Mouse (Mus musculus) limb, embryonic 13.5 days (tissue): ENCODE results near the gene Clcn1. TPM values are rescaled to one million over a fixed set of nuclear protein-coding genes. Genes with fewer than 3 reads are reported as not detected.

Source experiments
- ATAC-seq: fragments of 200-750 bp; cut with Nextera tagmentation; 2 replicates; pipeline ENCODE4 v1.8.0; 2017; ENCODE audit warnings: low read depth, moderate number of reproducible peaks, moderate TSS enrichment; ENCODE audit not compliant: low FRiP score
- H3K27ac ChIP-seq: fragments of 300-500 bp; sonication (generic); 2 replicates; pipeline ENCODE4 v1.5.1; 2015; ENCODE audit warnings: inconsistent platforms, mild to moderate bottlenecking, moderate library complexity
- H3K27me3 ChIP-seq: fragments of 300-500 bp; sonication (generic); 2 replicates; pipeline ENCODE4 v1.6.1; 2015; ENCODE audit warnings: mild to moderate bottlenecking, inconsistent platforms
- H3K36me3 ChIP-seq: fragments of 300-500 bp; sonication (generic); 2 replicates; pipeline ENCODE4 v1.6.1; 2015; ENCODE audit warnings: inconsistent platforms, mild to moderate bottlenecking, moderate library complexity
- H3K4me1 ChIP-seq: fragments of 300-500 bp; sonication (generic); 2 replicates; pipeline ENCODE4 v1.6.1; 2015; ENCODE audit warnings: inconsistent platforms
- H3K4me2 ChIP-seq: fragments of 300-500 bp; sonication (generic); replicated peaks from 2 replicates; pipeline ENCODE4 v1.6.1; 2015; ENCODE audit warnings: inconsistent platforms, mild to moderate bottlenecking, moderate library complexity
- H3K4me3 ChIP-seq: fragments of 300-500 bp; sonication (generic); 2 replicates; pipeline ENCODE4 v1.5.1; 2015; ENCODE audit warnings: moderate library complexity, mild to moderate bottlenecking, inconsistent platforms
- H3K9ac ChIP-seq: fragments of 300-500 bp; sonication (generic); 2 replicates; pipeline ENCODE4 v1.6.1; 2015; ENCODE audit warnings: mild to moderate bottlenecking, inconsistent platforms
- H3K9me3 ChIP-seq: fragments of 300-500 bp; sonication (generic); 2 replicates; pipeline ENCODE4 v1.6.1; 2016; ENCODE audit warnings: inconsistent platforms
- WGBS: fragments of 180-500 bp; shearing (Covaris S2); methylation state at CpG from one replicate; pipeline ENCODE4 v1.1.7; 2015; 5-methylcytosine and 5-hydroxymethylcytosine counted together
- polyA plus RNA-seq: library from polyadenylated mRNA; unstranded; fragments of >200 nt; fragmentation: Nextera tagmentation; extraction: Ambion mirVana; gene quantifications from 2 replicates; pipeline ENCODE4 v1.2.1, GENCODE M21; 2015

Gene Clcn1
- polyA plus RNA-seq, 1 experiment from 2014 or later, result 0.46 TPM

DNA sequence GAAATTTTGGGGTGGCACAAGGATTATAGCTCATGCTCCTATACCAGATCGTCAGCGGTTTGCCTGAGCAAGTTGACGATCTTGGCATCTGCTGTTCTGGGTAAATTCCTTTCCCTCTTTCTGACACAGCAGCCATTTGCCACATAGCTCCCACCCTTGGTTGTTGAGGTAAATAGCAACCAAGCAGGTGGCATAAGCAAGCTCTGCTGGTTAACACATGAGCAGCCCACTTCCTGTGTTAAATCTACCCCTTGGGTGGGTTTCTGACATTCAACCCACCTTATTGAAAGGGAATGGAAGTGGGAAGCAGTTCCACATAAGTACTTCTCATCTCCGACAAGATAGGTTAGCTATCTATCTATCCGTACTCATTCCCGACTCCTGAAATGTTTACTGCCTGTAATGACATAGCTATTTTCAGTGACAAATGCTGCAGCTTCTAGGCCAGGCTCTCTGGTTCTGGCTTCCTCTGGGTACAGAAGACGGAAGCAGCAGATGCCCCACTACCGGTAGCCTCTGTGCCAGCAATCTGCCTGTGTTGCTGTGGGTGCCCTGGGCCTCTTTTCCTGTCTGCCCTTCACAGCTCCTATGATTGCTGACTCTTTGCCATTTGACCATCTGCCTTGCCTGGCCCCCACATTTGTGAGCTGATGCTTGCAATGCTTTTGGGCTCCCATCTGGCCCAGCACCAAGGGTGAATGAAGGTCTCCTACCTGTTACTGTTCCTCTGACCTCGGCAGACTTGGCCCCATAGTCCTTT is 57.1 kb downstream of the Clcn1 start:
- Histone ChIP-seq H3K4me3 (no peak overlapping the region), H3K9me3 (no peaks in the 10 kb centered on the region), H3K4me1 (peaks cover 6% of the 10 kb centered on the region; the same call in 1 of the 2 replicates), H3K36me3 (no peaks in the 10 kb centered on the region), H3K27me3 (no peaks in the 10 kb centered on the region), H3K4me2 (no peak overlapping the region), H3K9ac (no peak overlapping the region), H3K27ac (no peak overlapping the region)
- ATAC-seq, result no peak
- WGBS, result 78% methylated on average over 9 of the region's 9 CpGs

- no peaks in the 10 kb centered on the region for H3K9me3 ChIP-seq
- no peak overlapping the region for H3K9ac ChIP-seq
- WGBS, result 80% methylated on average over 1 of the region's 1 CpGs
- H3K4me1 ChIP-seq, result peaks cover 8% of the 10 kb centered on the region; the same call in 1 of the 2 replicates
- ATAC-seq, result no peak
- no peaks in the 10 kb centered on the region for H3K27me3 ChIP-seq
- no peaks in the 10 kb centered on the region for H3K36me3 ChIP-seq
- H3K4me3 ChIP-seq, result no peak overlapping the region
- H3K27ac ChIP-seq, result no peak overlapping the region
- no peak overlapping the region for H3K4me2 ChIP-seq
These were observed 57.8 kb downstream of the Clcn1 start for GRCm38 (mm10) chr6:42344255-42344654.

DNA sequence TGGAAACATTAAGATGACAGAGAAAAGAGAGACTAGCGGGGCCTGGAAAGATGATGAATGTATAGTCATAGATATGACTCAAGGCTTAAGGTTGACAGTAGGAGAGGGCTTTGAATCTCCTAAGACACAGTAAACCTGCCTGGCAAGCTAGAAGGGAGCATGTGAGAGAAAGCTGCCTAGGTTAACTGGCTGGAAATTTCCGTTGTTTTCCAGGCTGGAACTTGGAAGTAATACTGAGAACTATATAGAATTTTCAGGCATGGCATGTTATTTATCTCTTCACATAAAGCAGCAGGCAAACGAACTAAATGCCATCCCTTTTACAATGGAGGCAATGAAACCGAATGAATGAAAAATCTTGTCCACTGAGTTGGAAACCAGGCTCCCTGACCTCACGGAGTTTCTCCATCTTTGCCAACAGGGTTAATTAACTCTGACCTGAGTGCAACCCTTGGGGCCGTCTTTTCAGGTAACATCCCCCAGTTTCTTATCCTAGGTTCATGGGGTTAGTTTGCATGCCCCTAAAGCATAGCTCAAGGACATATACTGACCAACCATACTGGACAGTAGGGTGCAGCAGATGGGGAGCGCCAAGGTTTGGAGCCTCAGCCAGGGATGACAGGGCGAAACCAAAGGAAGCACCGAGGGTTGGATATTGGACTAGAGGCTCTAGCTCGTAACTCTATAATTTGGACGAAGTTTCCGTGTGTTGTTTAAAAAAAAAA is 62.0 kb downstream of the Clcn1 start:
- Histone ChIP-seq H3K9ac (no peak overlapping the region), H3K36me3 (peaks cover 22% of the 10 kb centered on the region), H3K27ac (no peak overlapping the region), H3K4me2 (peak overlapping the region; percentile 88), H3K4me1 (peaks cover 35% of the 10 kb centered on the region), H3K4me3 (peak overlapping the region; percentile 80), H3K27me3 (no peaks in the 10 kb centered on the region), H3K9me3 (no peaks in the 10 kb centered on the region)
- no peak for ATAC-seq
- WGBS, result 35% methylated on average over 12 of the region's 12 CpGs

- Histone ChIP-seq H3K9me3 (no peaks in the 10 kb centered on the region), H3K27me3 (no peaks in the 10 kb centered on the region), H3K9ac (peak overlapping the region; percentile 89), H3K36me3 (peaks cover 22% of the 10 kb centered on the region), H3K27ac (peak overlapping the region; percentile 96), H3K4me3 (peak overlapping the region; percentile 80), H3K4me1 (peaks cover 41% of the 10 kb centered on the region), H3K4me2 (peak overlapping the region; percentile 88)
- ATAC-seq, result peak; percentile 17; the same call in 1 of the 2 replicates
- WGBS, result under 1% methylated on average over 11 of the region's 11 CpGs
These were observed 62.5 kb downstream of the Clcn1 start for GRCm38 (mm10) chr6:42349006-42349425.

DNA sequence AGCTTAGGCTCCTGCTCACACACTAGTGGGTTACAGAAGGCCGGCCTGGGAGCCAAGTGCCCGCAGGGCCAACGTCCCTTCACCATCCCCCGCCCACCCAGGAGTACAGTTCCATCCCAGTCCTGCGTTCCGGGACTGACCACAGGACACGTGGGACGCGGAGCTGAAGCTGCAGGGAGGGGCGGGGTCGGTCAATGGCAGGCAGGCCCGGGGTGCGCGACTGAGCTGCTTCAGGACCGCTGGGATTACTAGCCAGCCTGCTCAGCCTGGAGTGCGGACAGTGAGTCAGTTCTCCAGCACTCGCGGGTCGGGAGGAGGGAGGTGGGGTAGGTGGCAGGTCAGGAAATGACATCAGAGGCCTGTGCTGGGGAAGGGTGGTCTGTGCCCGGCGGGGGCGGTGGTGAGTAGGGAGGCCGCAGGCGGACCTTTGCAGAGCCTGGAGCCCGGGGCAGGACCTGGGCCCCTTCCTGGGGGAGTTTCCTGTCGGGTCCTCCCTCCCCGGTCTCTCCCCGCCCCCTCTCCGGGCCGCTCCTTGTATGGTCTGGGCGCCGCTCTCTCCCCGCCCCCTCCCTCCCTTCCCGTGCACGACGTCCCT is 63.0 kb downstream of the Clcn1 start, which contains the start of gene Zyx:
Zyx (plus strand) TSS at position 205 of the 595 bp plus-strand sequence.
- H3K9ac ChIP-seq, result peak within 1 kb of the TSS; percentile 89
- H3K36me3 ChIP-seq, result peaks cover 25% of the 10 kb centered on the region
- under 1% methylated on average over 19 of the region's 36 CpGs for WGBS
- no peaks in the 10 kb centered on the region for H3K27me3 ChIP-seq
- H3K27ac ChIP-seq, result peak within 1 kb of the TSS; percentile 96
- no peaks in the 10 kb centered on the region for H3K9me3 ChIP-seq
- peak; percentile 92 for ATAC-seq
- H3K4me3 ChIP-seq, result peak within 1 kb of the TSS; percentile 80
- H3K4me1 ChIP-seq, result peaks cover 46% of the 10 kb centered on the region
- H3K4me2 ChIP-seq, result peak within 1 kb of the TSS; percentile 88

- peak; percentile 38 for ATAC-seq
- Histone ChIP-seq H3K27ac (peak overlapping the region; percentile 96), H3K9me3 (no peaks in the 10 kb centered on the region), H3K4me2 (peak overlapping the region; percentile 88), H3K9ac (peak overlapping the region; percentile 89), H3K4me3 (peak overlapping the region; percentile 80), H3K4me1 (peaks cover 53% of the 10 kb centered on the region), H3K36me3 (peaks cover 33% of the 10 kb centered on the region), H3K27me3 (no peaks in the 10 kb centered on the region)
- WGBS, result under 1% methylated on average over 52 of the region's 72 CpGs
These were observed 63.8 kb downstream of the Clcn1 start for GRCm38 (mm10) chr6:42350021-42350967.

- Histone ChIP-seq H3K4me3 (peak overlapping the region; percentile 80), H3K27ac (peak overlapping the region; percentile 96; the same call in 1 of the 2 replicates), H3K9ac (peak overlapping the region; percentile 89), H3K27me3 (no peaks in the 10 kb centered on the region), H3K36me3 (peaks cover 41% of the 10 kb centered on the region), H3K4me2 (peak overlapping the region; percentile 88), H3K9me3 (no peaks in the 10 kb centered on the region), H3K4me1 (peaks cover 53% of the 10 kb centered on the region)
- no peak for ATAC-seq
- WGBS, result 38% methylated on average over 13 of the region's 13 CpGs
These were observed 64.7 kb downstream of the Clcn1 start for GRCm38 (mm10) chr6:42350968-42351775.

DNA sequence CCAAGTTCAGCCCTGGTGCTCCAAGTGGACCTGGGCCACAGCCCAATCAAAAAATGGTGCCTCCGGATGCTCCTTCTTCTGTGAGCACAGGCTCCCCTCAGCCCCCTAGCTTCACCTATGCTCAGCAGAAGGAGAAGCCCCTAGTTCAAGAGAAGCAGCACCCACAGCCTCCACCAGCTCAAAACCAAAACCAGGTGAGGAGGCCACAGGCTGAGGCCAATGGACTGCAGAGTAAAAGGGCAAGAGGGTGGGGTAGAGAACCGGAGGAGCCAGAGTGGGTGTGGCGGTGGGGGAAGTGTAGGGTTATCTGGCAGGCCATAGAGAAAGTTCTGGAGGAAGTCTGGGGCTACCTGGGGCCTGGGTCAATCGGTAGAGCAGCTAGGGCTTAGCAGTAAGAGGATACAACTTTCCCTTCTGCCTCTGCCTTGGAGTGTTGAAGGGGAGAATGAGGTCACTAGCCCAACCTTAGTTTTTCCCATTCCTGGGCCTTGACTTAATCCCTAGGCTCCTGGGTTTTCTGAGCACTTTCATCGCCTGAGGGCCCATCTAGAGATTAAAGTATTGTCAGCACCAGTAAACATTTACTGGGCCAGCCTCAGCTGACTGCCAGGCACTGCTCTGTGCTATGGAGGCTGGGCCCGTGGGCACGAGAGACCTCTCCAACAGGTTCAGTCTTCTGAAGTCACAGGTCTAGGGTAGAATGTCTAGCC is 65.4 kb downstream of the Clcn1 start:
- 78% methylated on average over 7 of the region's 7 CpGs for WGBS

DNA sequence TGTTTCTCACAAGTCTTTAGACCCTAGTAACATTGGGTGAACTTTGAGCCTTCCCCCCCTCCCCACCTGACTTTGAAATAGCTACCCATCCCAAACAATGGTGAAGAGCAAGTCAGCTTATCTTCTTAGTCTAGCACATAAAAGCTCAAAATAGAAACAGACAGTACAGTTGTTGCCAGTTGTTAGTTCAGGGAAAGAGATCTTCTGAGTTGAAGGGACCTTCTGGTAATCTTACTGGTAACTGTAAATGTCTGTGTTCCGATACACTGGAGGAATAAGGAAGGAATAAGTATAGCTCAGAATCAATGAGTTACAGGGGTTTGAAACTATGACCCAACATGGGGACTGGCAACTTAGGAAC is 66.0 kb downstream of the Clcn1 start:
- H3K4me2 ChIP-seq, result peak overlapping the region; percentile 88
- H3K4me1 ChIP-seq, result peaks cover 53% of the 10 kb centered on the region
- no peaks in the 10 kb centered on the region for H3K9me3 ChIP-seq
- WGBS, result 95% methylated on average over 1 of the region's 1 CpGs
- no peaks in the 10 kb centered on the region for H3K27me3 ChIP-seq
- H3K36me3 ChIP-seq, result peaks cover 54% of the 10 kb centered on the region
- ATAC-seq, result no peak
- no peak overlapping the region; the same call in 1 of the 2 replicates for H3K9ac ChIP-seq
- no peak overlapping the region; the same call in 1 of the 2 replicates for H3K27ac ChIP-seq
- peak overlapping the region; percentile 80; the same call in 1 of the 2 replicates for H3K4me3 ChIP-seq

More for the DNA sequence above, 65.4 kb downstream of the Clcn1 start:
- Histone ChIP-seq H3K4me3 (peak overlapping the region; percentile 80), H3K27me3 (no peaks in the 10 kb centered on the region), H3K9ac (no peak overlapping the region; the same call in 1 of the 2 replicates), H3K36me3 (peaks cover 49% of the 10 kb centered on the region), H3K4me2 (peak overlapping the region; percentile 88), H3K9me3 (no peaks in the 10 kb centered on the region), H3K4me1 (peaks cover 53% of the 10 kb centered on the region), H3K27ac (no peak overlapping the region)
- no peak for ATAC-seq

DNA sequence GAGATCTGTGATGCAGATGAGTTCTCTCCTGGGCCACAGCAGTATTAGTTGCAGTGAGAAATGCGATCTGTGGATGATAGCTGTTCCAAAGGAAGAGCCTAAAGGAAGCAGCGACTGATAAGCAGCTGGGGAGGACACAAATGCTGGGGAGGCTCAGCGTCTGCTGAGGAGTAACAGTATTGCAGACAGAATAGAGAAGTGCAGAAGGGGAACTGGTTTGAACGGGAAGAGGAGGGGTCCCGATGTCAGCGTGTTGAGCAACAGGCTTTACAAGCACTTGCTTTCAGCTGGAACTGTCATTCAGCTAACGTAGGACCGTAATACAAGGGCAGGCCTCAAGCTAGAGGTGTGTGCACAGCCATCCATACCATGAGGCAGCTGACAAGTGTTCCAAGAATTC is 66.7 kb downstream of the Clcn1 start:
- H3K4me1 ChIP-seq, result peaks cover 51% of the 10 kb centered on the region
- peak overlapping the region; percentile 88 for H3K4me2 ChIP-seq

More for the DNA sequence above, 66.7 kb downstream of the Clcn1 start:
- no peaks in the 10 kb centered on the region for H3K9me3 ChIP-seq
- H3K36me3 ChIP-seq, result peaks cover 61% of the 10 kb centered on the region
- H3K27ac ChIP-seq, result no peak overlapping the region; the same call in 1 of the 2 replicates
- WGBS, result 71% methylated on average over 8 of the region's 8 CpGs
- peak overlapping the region; percentile 0; the same call in 1 of the 2 replicates for H3K4me3 ChIP-seq
- H3K9ac ChIP-seq, result peak overlapping the region; percentile 26; the same call in 1 of the 2 replicates
- H3K27me3 ChIP-seq, result no peaks in the 10 kb centered on the region
- ATAC-seq, result no peak
